Mouse (Mus musculus) megakaryocyte, embryonic 14.5 days (primary cell): ENCODE results near the gene 5730596B20Rik.

Experiments
- FLI1 ChIP-seq: IDR thresholded peaks from 2 replicates; pipeline ENCODE4 v1.6.1; 2012; ENCODE audit warnings: low read length, inconsistent platforms, mixed read lengths
- GATA1 ChIP-seq: IDR thresholded peaks from 3 replicates; pipeline ENCODE4 v1.6.1; 2012; ENCODE audit warnings: mixed read lengths, low read length, inconsistent platforms, borderline replicate concordance

DNA sequence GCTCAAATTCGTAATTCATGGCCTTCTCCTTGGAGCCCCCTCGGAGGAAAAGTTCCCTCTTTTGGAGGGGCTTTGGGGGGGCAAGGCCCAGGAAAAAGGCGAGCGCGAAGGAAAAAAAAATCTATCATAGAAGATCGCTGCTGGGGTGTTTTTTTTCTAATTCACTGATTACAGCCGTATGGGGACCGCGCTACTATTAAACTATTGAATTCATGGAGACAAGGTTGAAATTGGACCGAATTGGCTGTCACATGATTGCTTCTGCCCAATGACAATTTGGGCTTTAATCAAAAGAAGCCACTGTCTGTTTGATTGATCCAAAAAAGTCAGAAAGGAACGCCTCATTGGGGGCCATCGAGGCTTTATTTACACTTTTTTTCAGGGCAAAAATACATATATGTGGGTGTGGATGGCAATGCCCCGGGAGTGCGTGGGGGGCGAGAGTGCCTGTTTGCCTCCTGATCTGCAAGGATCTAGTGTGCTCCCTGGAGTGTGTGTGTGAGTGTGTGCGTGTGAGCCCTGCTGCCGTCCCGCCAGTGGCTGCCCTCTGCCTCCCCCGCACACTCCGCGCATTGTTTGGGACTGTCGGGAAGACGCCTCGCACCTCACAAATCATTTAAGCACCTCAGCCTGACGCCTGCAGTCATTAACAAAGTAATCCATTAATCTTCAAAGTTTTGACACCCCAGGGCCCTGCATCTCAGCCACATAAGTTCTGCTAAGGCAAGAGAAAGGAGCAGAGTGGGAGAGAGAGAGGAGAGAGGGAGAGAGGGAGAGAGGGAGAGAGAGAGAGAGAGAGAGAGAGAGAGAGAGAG is 12.5 kb upstream of the 5730596B20Rik start, which contains the start of gene Hoxa2:
- no peak for TF ChIP-seq GATA1
- no peak for TF ChIP-seq FLI1
